Mouse (Mus musculus) megakaryocyte, embryonic 14.5 days (primary cell): ENCODE measurements around the gene Ackr3. TPM values are rescaled to one million over a fixed set of nuclear protein-coding genes. Genes with fewer than 3 reads are reported as not detected.

Source experiments
- H3K27me3 ChIP-seq: replicated peaks from 2 replicates; pipeline ENCODE3; 2012; ENCODE audit warnings: inconsistent platforms
- H3K36me3 ChIP-seq: replicated peaks from 2 replicates; pipeline ENCODE3; 2012; ENCODE audit warnings: low read length, inconsistent platforms, mixed read lengths
- H3K4me1 ChIP-seq: 2 replicates; pipeline ENCODE4 v1.6.1; 2012; ENCODE audit warnings: inconsistent platforms
- H3K4me3 ChIP-seq: replicated peaks from 2 replicates; pipeline ENCODE3; 2012; ENCODE audit warnings: moderate library complexity, mild to moderate bottlenecking, inconsistent platforms
- H3K9me3 ChIP-seq: 2 replicates; pipeline ENCODE4 v1.6.1; 2012; ENCODE audit warnings: inconsistent platforms
- FLI1 ChIP-seq: IDR thresholded peaks from 2 replicates; pipeline ENCODE4 v1.6.1; 2012; ENCODE audit warnings: low read length, inconsistent platforms, mixed read lengths
- GATA1 ChIP-seq: IDR thresholded peaks from 3 replicates; pipeline ENCODE4 v1.6.1; 2012; ENCODE audit warnings: mixed read lengths, low read length, inconsistent platforms, borderline replicate concordance
- polyA plus RNA-seq: library from polyadenylated mRNA; stranded (reverse); fragments of >175 nt; gene quantifications from 2 replicates; pipeline ENCODE4 v1.2.3, GENCODE M21; 2012; ENCODE audit warnings: low replicate concordance; ENCODE audit not compliant: insufficient read depth

The Ackr3 gene
- polyA plus RNA-seq, 1 experiment, result 0.13 TPM

- no peak overlapping the region for H3K4me3 ChIP-seq
- H3K4me1 ChIP-seq, result no peaks in the 10 kb centered on the region
- H3K27me3 ChIP-seq, result peaks cover 18% of the 10 kb centered on the region
- H3K36me3 ChIP-seq, result no peaks in the 10 kb centered on the region
- no peaks in the 10 kb centered on the region for H3K9me3 ChIP-seq
- no peak for TF ChIP-seq GATA1
- TF ChIP-seq FLI1, result no peak
Measured at GRCm38 (mm10) chr1:90210346-90210745, 6.6 kb downstream of the Ackr3 start.

- TF ChIP-seq GATA1, result no peak
- TF ChIP-seq FLI1, result no peak
- H3K36me3 ChIP-seq, result no peaks in the 10 kb centered on the region
- H3K4me3 ChIP-seq, result no peak overlapping the region
- no peaks in the 10 kb centered on the region for H3K9me3 ChIP-seq
- no peaks in the 10 kb centered on the region for H3K4me1 ChIP-seq
- peaks cover 16% of the 10 kb centered on the region for H3K27me3 ChIP-seq
Measured at GRCm38 (mm10) chr1:90210761-90211160, 7.0 kb downstream of the Ackr3 start.

- H3K27me3 ChIP-seq, result peaks cover 10% of the 10 kb centered on the region
- H3K4me3 ChIP-seq, result no peak overlapping the region
- H3K4me1 ChIP-seq, result no peaks in the 10 kb centered on the region
- TF ChIP-seq GATA1 (no peak), FLI1 (no peak)
- H3K36me3 ChIP-seq, result no peaks in the 10 kb centered on the region
- 0 out of 2 replicates have a peak, but pooled peaks cover under 1% of the 10 kb centered on the region for H3K9me3 ChIP-seq
Measured at GRCm38 (mm10) chr1:90212376-90212775, 8.6 kb downstream of the Ackr3 start.

GRCm38 (mm10) chr1:90212901-90213300 lies 9.1 kb downstream of the Ackr3 start:
- peaks cover 8% of the 10 kb centered on the region for H3K27me3 ChIP-seq
- H3K4me1 ChIP-seq, result no peaks in the 10 kb centered on the region
- H3K4me3 ChIP-seq, result no peak overlapping the region
- no peaks in the 10 kb centered on the region for H3K36me3 ChIP-seq
- TF ChIP-seq GATA1 (no peak), FLI1 (no peak)
- peaks cover 5% of the 10 kb centered on the region; the same call in 1 of the 2 replicates for H3K9me3 ChIP-seq

- Histone ChIP-seq H3K9me3 (peaks cover 15% of the 10 kb centered on the region), H3K27me3 (peaks cover 4% of the 10 kb centered on the region), H3K4me3 (no peak overlapping the region), H3K4me1 (no peaks in the 10 kb centered on the region), H3K36me3 (no peaks in the 10 kb centered on the region)
- TF ChIP-seq FLI1 (no peak), GATA1 (no peak)
Measured at GRCm38 (mm10) chr1:90214021-90214420, 10.2 kb downstream of the Ackr3 start.

GRCm38 (mm10) chr1:90214926-90215325 lies 11.1 kb downstream of the Ackr3 start:
- peaks cover 15% of the 10 kb centered on the region for H3K9me3 ChIP-seq
- no peaks in the 10 kb centered on the region for H3K36me3 ChIP-seq
- H3K27me3 ChIP-seq, result peaks cover 2% of the 10 kb centered on the region
- TF ChIP-seq FLI1 (no peak), GATA1 (no peak)
- H3K4me1 ChIP-seq, result no peaks in the 10 kb centered on the region
- H3K4me3 ChIP-seq, result no peak overlapping the region

GRCm38 (mm10) chr1:90215881-90216280 lies 12.1 kb downstream of the Ackr3 start:
- Histone ChIP-seq H3K36me3 (no peaks in the 10 kb centered on the region), H3K4me3 (no peak overlapping the region), H3K27me3 (no peaks in the 10 kb centered on the region), H3K9me3 (peaks cover 15% of the 10 kb centered on the region), H3K4me1 (no peaks in the 10 kb centered on the region)
- no peak for TF ChIP-seq FLI1
- no peak for TF ChIP-seq GATA1

GRCm38 (mm10) chr1:90216395-90216794 lies 12.6 kb downstream of the Ackr3 start:
- Histone ChIP-seq H3K4me3 (no peak overlapping the region), H3K9me3 (peaks cover 15% of the 10 kb centered on the region), H3K27me3 (no peaks in the 10 kb centered on the region), H3K4me1 (no peaks in the 10 kb centered on the region), H3K36me3 (no peaks in the 10 kb centered on the region)
- TF ChIP-seq GATA1, result no peak
- no peak for TF ChIP-seq FLI1

GRCm38 (mm10) chr1:90220280-90220679 lies 16.5 kb downstream of the Ackr3 start:
- Histone ChIP-seq H3K4me3 (no peak overlapping the region), H3K36me3 (no peaks in the 10 kb centered on the region), H3K9me3 (peaks cover 15% of the 10 kb centered on the region), H3K4me1 (no peaks in the 10 kb centered on the region), H3K27me3 (no peaks in the 10 kb centered on the region)
- no peak for TF ChIP-seq GATA1
- TF ChIP-seq FLI1, result no peak

GRCm38 (mm10) chr1:90220844-90221243 lies 17.1 kb downstream of the Ackr3 start:
- no peak for TF ChIP-seq FLI1
- no peak for TF ChIP-seq GATA1
- Histone ChIP-seq H3K9me3 (peaks cover 15% of the 10 kb centered on the region), H3K4me1 (no peaks in the 10 kb centered on the region)

More at GRCm38 (mm10) chr1:90220844-90221243, 17.1 kb downstream of the Ackr3 start:
- Histone ChIP-seq H3K27me3 (peaks cover 3% of the 10 kb centered on the region), H3K4me3 (no peak overlapping the region), H3K36me3 (no peaks in the 10 kb centered on the region)
